Mouse (Mus musculus) gastrocnemius, postnatal 14 days (tissue): ENCODE results near the gene Lrmda. TPM values are rescaled to one million over a fixed set of nuclear protein-coding genes. Genes with fewer than 3 reads are reported as not detected.

Experiments
- DNase-seq: peaks from one replicate; pipeline ENCODE4 v3.0.0; 2021; ENCODE audit warnings: mixed read lengths
- intact Hi-C: fragments of 180-260 bp; cut with DNase I; formaldehyde crosslinking; loops from one replicate; pipeline ENCODE4 v1.15.1; 2025; ENCODE audit warnings: low total_unique reads
- total RNA-seq, 2 experiments: library from RNA; stranded (reverse); gene quantifications; 2 replicates each; pipeline ENCODE4 v1.2.3; 2021

Gene Lrmda
- total RNA-seq, 2 experiments from 2014 or later, result 1.6 to 1.7 TPM

DNA sequence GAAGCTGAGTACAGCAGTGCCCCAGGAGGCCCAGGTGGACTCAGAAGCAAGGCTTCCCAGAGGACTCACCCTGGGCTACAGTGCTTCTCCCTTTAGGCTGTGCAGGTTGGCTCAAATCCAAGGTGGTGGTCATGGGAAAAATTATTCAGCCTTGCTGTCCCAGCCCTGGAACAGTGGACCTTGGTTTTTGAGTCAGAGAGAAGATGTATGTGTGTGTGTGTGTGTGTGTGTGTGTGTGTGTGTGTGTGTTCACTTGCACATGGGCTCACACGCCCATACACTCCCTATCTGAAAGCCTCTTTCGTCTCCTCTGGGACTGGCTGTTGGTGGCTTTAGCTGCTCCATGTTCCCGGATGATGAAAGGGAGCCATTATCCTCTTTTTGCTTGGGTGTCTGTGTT, 16.4 kb downstream of the Lrmda start:
- intact Hi-C loops, result no loop called here
- DNase-seq, result peak; percentile 9

- intact Hi-C loops, result no loop called here
- DNase-seq, result no peak
These were observed 16.8 kb downstream of the Lrmda start for GRCm38 (mm10) chr14:22036338-22036737.

GRCm38 (mm10) chr14:22036802-22037497, 17.4 kb downstream of the Lrmda start:
- intact Hi-C loops, result no loop called here
- no peak for DNase-seq

GRCm38 (mm10) chr14:22037498-22038131, 18.1 kb downstream of the Lrmda start:
- intact Hi-C loops, result no loop called here
- no peak for DNase-seq

- DNase-seq, result no peak
- intact Hi-C loops, result no loop called here
These were observed 22.6 kb downstream of the Lrmda start for GRCm38 (mm10) chr14:22042146-22042545.

DNA sequence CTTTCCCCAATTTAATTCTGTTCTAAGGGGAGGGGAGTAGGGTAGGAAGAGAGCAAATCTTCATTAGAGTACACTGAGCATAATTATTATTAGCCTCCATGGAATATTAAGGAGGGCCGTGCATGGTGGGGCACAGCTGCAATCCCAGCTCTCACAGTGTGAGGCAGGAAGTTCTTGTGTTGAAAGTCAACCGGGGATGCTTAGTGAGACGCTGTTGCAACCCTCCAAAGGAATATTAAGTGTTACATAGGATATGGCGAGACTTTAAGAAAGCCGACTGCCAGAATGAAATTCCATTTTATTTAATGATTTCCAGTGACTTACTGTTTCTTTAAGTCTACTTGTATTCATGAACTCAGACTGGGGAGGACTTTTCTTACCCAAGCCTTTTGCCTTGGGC, 23.9 kb downstream of the Lrmda start:
- intact Hi-C loops, result no loop called here

GRCm38 (mm10) chr14:22046262-22046856, 26.8 kb downstream of the Lrmda start:
- intact Hi-C loops, result no loop called here
- DNase-seq, result no peak

More for the DNA sequence above, 23.9 kb downstream of the Lrmda start:
- no peak for DNase-seq

DNA sequence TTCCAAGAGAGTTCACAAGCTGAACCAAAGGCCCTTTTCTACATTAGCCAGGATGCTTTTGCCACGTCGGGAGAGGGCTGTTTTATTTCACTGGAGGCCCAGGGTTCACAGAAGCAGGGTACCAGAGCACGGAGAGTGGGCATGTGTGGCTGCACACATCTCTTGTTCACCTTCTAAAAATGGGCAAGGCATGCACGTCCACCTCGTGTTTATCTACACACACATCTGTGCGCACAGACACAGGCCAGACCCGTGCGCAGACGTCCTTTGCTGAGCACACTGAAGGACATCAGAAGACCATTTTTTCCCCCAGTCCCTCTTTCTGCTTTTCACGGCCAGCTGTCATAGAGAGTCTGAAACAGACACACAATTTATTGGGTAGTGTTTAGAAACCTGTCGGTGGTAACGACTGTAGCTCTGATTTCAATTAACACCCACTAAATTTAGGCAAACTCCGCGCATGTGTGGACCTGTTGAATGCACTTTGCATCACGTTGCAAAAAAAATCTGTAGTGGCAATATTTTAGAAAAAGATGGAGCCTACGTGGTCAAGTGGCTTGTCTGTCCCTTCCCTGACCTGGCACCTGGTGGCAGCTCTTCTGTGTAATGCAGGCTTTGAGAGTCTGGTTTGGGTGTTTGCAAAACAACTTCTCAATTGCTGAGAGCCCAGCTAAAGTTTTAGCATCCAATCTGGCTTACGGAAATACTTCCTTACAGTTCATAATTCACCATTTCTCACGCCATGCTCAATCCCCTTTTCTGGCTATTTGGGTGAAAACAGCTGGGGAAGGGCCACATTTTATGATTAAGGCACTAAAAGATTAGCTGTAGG, 28.8 kb downstream of the Lrmda start:
- intact Hi-C loops, result loop anchor here (2.0 kb wide), 1 partner anchor 123 kb away; no protein-coding TSS in a partner anchor
- no peak for DNase-seq

DNA sequence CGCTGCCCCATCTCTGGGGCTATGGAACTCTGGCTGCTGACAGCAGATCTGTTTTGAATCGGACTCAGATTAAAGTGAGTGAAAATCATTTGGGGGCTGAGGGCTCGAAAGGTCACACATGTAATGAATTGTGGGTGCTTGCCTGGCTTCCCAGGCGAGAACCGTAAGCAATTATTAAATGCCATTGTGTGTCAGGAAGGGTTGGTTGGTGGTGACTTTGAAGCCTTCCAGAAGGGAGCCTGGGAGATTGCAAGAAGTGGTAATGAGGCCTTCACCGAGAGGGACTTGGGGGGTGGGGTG, 29.3 kb downstream of the Lrmda start:
- intact Hi-C loops, result loop anchor here (2.0 kb wide), 1 partner anchor 122 kb away; no protein-coding TSS in a partner anchor
- DNase-seq, result no peak

- DNase-seq, result no peak
- intact Hi-C loops, result loop anchor here (2.0 kb wide), 1 partner anchor 122 kb away; no protein-coding TSS in a partner anchor
These were observed 29.8 kb downstream of the Lrmda start for GRCm38 (mm10) chr14:22049282-22049681.

GRCm38 (mm10) chr14:22051941-22052664, 32.6 kb downstream of the Lrmda start:
- DNase-seq, result peak; percentile 16
- intact Hi-C loops, result no loop called here

DNA sequence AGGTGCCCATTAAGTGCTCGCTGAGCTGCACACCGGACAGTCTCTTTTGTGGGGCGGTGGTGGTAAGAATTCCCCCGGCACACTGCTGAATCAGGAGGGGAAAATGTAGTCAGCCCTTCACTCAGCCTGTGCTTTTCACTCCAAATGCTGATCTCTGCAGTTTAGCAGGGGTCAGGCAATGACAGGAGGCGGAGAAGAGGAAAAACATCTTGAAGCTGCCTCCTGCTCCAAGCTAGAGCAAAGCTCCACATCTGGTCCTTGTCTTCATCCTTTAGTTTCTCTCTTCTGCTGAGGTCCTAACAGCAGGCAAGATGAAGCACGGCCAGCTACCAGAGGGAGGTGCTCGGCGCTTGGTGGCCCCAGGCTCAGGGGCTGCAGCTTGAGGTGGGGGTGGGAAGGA, 36.1 kb downstream of the Lrmda start:
- no peak for DNase-seq
- intact Hi-C loops, result no loop called here

DNA sequence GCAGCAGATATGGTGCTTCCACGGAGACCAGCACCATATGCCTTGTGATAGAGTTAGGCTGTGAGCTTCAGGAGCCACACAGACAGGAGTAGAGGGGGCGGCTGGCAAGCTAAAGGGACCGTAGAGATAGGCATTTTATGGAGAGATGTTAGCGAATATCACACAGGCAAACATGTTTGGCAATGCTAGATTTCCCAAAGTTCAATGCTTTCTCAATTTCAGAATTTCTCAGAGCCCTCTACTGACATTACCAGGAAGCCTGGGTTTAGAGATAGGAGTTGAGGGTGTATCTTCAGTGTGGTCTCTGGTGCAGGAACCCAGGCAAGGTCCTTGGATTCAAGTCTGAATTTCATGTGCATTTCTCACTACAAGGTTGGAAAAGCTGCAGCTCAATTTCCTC, 36.7 kb downstream of the Lrmda start:
- intact Hi-C loops, result no loop called here
- DNase-seq, result no peak

- intact Hi-C loops, result no loop called here
- DNase-seq, result no peak
These were observed 39.2 kb downstream of the Lrmda start for GRCm38 (mm10) chr14:22058729-22059128.

DNA sequence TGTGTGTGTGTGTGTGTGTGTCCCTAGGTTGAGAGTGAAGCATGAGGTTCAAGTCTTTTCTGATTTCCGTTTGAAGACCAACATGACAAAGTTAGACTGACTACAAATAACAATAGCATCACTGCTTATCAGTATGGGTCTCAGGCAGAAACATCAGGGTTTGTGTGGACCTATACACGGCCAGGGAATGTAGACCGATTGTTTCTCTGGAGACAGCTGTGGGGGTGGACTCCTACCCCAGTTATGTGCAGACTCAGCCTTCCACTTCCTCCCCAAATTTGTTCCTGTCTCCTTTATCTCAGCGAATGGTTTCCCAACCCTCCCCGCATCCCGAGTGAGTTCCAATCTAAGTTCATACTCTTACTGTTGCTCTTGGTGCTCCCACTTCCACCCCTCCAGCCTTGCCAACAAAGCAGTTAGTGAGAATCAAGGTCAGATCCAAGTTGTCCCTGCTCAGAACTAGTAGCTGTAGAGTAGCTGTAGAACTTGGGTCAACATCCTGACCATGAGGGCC, 39.9 kb downstream of the Lrmda start:
- intact Hi-C loops, result no loop called here
- no peak for DNase-seq

DNA sequence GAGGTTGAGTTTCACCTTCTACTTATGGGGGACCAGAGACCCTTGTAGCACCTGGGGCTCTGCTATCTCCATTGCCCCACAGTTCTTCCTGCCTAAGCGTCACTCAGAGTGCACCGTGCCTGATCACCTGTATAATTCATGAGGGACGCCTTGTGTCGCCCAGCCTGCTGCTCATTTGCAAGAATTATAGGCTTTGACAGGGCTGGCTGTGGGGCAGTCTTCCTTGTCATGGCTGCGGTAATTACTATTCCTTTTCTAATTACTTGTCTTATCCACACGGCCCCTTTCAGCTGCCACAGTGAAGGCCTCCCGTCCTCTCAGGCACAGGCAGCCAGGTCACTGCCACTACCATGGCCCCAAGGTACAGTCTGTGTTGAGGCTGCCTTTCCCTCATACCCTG, 41.3 kb downstream of the Lrmda start:
- intact Hi-C loops, result no loop called here

GRCm38 (mm10) chr14:22062117-22062855, 42.8 kb downstream of the Lrmda start:
- intact Hi-C loops, result no loop called here
- no peak for DNase-seq

More for the DNA sequence above, 41.3 kb downstream of the Lrmda start:
- no peak for DNase-seq

DNA sequence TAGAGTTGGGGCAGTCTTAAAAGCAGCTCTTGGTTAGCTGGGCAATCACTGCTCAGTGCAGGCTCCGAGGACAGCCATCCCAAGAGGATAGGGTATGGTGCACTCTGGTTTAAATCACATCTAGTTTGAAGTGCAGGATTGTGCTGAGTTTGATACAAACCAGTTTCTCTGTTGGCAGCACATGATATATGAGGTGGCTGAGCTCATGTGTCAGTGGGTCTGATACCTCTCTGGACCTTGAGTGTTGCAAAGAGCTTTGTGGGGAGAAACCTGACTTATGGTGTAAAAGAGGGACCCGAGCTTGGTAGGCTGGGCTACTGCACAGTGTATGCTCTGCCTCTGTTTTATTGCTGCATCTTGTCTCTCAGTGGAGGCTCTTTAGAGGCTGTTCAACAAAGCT, 49.7 kb downstream of the Lrmda start:
- intact Hi-C loops, result no loop called here
- no peak for DNase-seq

DNA sequence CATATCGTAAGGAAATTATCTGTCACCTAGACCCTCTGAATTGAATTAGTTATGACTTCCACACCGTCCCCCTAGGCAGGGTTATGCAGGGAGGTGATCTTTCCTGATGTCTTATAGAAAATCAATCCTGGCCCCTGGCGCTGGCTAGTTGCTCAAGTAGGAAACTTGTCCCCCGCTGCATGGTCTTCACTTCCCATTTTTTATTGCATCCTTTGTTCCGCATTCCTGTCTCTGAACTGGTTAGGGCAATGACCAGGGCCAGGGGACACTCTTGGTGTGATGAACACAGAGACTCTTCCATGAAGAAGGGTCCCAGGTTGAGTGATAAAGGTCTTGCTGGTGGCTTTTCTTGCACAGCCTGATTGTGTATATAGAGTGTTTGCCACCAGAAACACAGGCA, 53.9 kb downstream of the Lrmda start:
- intact Hi-C loops, result no loop called here
- no peak for DNase-seq
